In the genomic region with DNA sequence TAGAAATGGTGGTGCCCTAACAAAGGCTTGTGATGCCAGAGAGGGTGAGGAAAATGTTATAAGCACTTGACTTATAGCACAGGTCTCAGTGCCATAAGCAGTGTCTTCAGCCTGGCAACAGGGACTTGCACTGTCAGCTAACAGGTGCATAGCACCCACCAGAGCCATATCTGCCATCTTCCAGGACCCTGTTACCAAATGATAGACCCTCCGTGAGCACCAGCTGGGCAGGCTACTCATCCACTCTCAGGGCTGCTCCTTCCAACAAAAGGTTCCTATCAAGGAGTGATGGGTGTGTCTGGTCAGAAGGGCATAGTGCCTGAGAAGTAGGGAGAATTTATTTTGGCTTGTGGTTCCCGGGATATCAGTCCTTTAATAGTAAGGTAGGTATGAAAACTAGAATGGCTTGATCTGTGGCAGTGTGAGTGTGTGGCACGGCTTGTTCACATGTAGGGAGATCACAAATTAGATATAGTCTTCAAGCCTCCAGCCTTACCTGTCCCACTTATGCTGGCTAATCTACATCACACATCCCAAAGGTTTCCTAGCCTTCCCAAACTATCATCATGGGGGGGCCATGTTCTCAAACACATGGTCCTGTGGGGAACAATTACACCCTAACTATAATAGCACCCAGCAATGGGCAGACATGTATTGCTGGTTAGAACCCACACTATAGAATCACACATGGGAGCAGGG, we compare ENCODE assay signal across 16 mouse cellular contexts. TPM values are rescaled to one million over a fixed set of nuclear protein-coding genes. Genes with fewer than 3 reads are reported as not detected.
DNase-seq lines count a peak whose midpoint lies in the region; ATAC-seq and TF ChIP-seq lines count a peak whose summit lies in the region.
"Had no signal": no experiment of that assay in that cellular context is flagged by ENCODE, and none has a peak within 500 bp of the region (broad histone marks: within the 10 kb centered on the region; RNA-seq: fewer than 3 reads in every experiment).

No protein-coding gene starts in this region.

- H3K27me3 ChIP-seq in liver, adult 2 months (ENCODE audit: control insufficient read depth, insufficient read depth, low read length) = no peaks in the 10 kb centered on the region
- H3K27me3 ChIP-seq in midbrain, embryonic 16.5 days (ENCODE audit: control insufficient read depth, insufficient read depth, low read depth, low read length) = no peaks in the 10 kb centered on the region
- H3K27me3 ChIP-seq: neural tube, embryonic 12.5 days had no signal

- TF ChIP-seq POLR2A in liver, adult 2 months (IDR thresholded peaks at IDR 0.05; ENCODE audit: extremely low read depth, insufficient read depth, low read length) = no peak

- H3K79me2 ChIP-seq in liver, adult 2 months (ENCODE audit: control insufficient read depth, insufficient read depth, low read length) = no peaks in the 10 kb centered on the region
- H3K79me2 ChIP-seq in macrophage (ENCODE audit: inconsistent target) = no peaks in the 10 kb centered on the region

- H3K4me2 ChIP-seq in midbrain, embryonic 16.5 days (ENCODE audit: low read length) = no peak overlapping the region
- H3K4me2 ChIP-seq: neural tube, embryonic 12.5 days had no signal

- peaks cover 34% of the 10 kb centered on the region for H3K4me1 ChIP-seq in liver, adult 2 months (ENCODE audit: control insufficient read depth, insufficient read depth, low read length)
- peaks cover 6% of the 10 kb centered on the region for H3K4me1 ChIP-seq in brown adipose tissue, adult 24 weeks (ENCODE audit: control insufficient read depth, insufficient read depth, insufficient read length, low read length)
- H3K4me1 ChIP-seq in midbrain, embryonic 16.5 days (ENCODE audit: control insufficient read depth, insufficient read depth, low read length) = no peaks in the 10 kb centered on the region
- H3K4me1 ChIP-seq: neural tube, embryonic 12.5 days had no signal

- no peak for TF ChIP-seq CTCF in liver, adult 2 months (IDR thresholded peaks at IDR 0.05; ENCODE audit: low read depth, low read length)

- no peak for ATAC-seq in midbrain, embryonic 16.5 days
- ATAC-seq: forebrain, embryonic 14.5 days had no signal

- H3K27ac ChIP-seq in liver, adult 2 months (replicated peaks; ENCODE audit: insufficient read depth, low read depth, low read length) = peak overlapping the region; percentile 46
- H3K27ac ChIP-seq in brown adipose tissue, adult 24 weeks (replicated peaks; ENCODE audit: low read depth, low read length) = 0 out of 2 replicates have a peak overlapping the region, but pooled peaks have one; percentile 16
- H3K27ac ChIP-seq in macrophage = peak overlapping the region; percentile 65; the same call in 1 of the 2 replicates
- no peak overlapping the region for H3K27ac ChIP-seq in midbrain, embryonic 16.5 days (ENCODE audit: low read length)
- H3K27ac ChIP-seq: neural tube, embryonic 12.5 days had no signal

- WGBS in liver, adult 2 months = 88% methylated on average over 3 of the region's 3 CpGs
- WGBS in macrophage (ENCODE audit: missing documents) = 85% methylated on average over 3 of the region's 3 CpGs
- WGBS in midbrain, embryonic 16.5 days = 89% methylated on average over 3 of the region's 3 CpGs

- no peaks in the 10 kb centered on the region for H3K36me3 ChIP-seq in liver, adult 2 months (ENCODE audit: control insufficient read depth, insufficient read depth, low read length)
- no peaks in the 10 kb centered on the region for H3K36me3 ChIP-seq in macrophage (ENCODE audit: inconsistent target)
- no peaks in the 10 kb centered on the region for H3K36me3 ChIP-seq in midbrain, embryonic 16.5 days (ENCODE audit: control insufficient read depth, insufficient read depth, low read length)
- H3K36me3 ChIP-seq: neural tube, embryonic 12.5 days had no signal

- DNase-seq in liver, adult 2 months (ENCODE audit: extremely low read depth, low read depth, low spot score) = no peak
- no peak for DNase-seq in liver
- peak; percentile 44 for DNase-seq in yolk sac, embryonic 10.5 days (ENCODE audit: low spot score)
- no peak for DNase-seq in layer of hippocampus, adult 18-20 months (ENCODE audit: low spot score in 2 of 2)
- no peak for DNase-seq in adrenal gland, adult 8-10 months
- DNase-seq: cerebellum, adult 11 months; left cerebral cortex, postnatal 4 days; spleen, adult 18-20 months; thymus, postnatal 25 days had no signal

- H3K9me3 ChIP-seq in midbrain, embryonic 16.5 days (replicated peaks; ENCODE audit: control insufficient read depth, low read length, poor library complexity, severe bottlenecking) = no peaks in the 10 kb centered on the region
- H3K9me3 ChIP-seq: neural tube, embryonic 12.5 days had no signal

- no peak overlapping the region for H3K4me3 ChIP-seq in liver, adult 2 months (ENCODE audit: insufficient read depth, low read depth, low read length)
- H3K4me3 ChIP-seq in brown adipose tissue, adult 24 weeks (ENCODE audit: insufficient read depth, low read depth, low read length) = no peak overlapping the region
- no peak overlapping the region for H3K4me3 ChIP-seq in macrophage (ENCODE audit: inconsistent target)
- no peak overlapping the region for H3K4me3 ChIP-seq in midbrain, embryonic 16.5 days (ENCODE audit: low read depth, low read length)
- H3K4me3 ChIP-seq: erythroblast, embryonic 14.5 days; neural tube, embryonic 12.5 days had no signal

- peak overlapping the region; percentile 33; the same call in 1 of the 2 replicates for H3K9ac ChIP-seq in liver, adult 2 months (ENCODE audit: low read depth, low read length)
- no peak overlapping the region for H3K9ac ChIP-seq in midbrain, embryonic 16.5 days (ENCODE audit: low read depth, low read length)
- H3K9ac ChIP-seq: neural tube, embryonic 12.5 days had no signal

RNA-seq across cellular contexts. Expression of a gene that starts 13.9 kb away (rescaled TPM):
- 53.6 and 59.5 TPM in 2 replicates for total RNA-seq in liver, adult 2 months (2014; rRNA removed)
- 67.3 and 73.0 TPM in 2 replicates for polyA plus RNA-seq in liver, adult 2 months (2012; rRNA removed)
- polyA plus RNA-seq in brown adipose tissue, adult 24 weeks (2012; ENCODE audit: insufficient read depth, insufficient read length, missing spikeins) = 15.6 and 18.9 TPM in 2 replicates
- total RNA-seq in macrophage (2018; cell fraction: chromatin; rRNA removed) = 1 to 10 TPM in 16 of 26 experiments, under 1 TPM in 9, not detected in 1; 0.21 to 6.1 (median 1.7) TPM
- total RNA-seq in macrophage (2018; cell fraction: cytosol; rRNA removed) = 10 to 100 TPM in 7 of 26 experiments, 1 to 10 TPM in 19; 2.2 to 14.2 (median 5.8) TPM
- total RNA-seq in macrophage (2018; cell fraction: nucleus; rRNA removed) = 10 to 100 TPM in 6 of 26 experiments, 1 to 10 TPM in 19, under 1 TPM in 1; 0.99 to 15.8 (median 4.8) TPM
- polyA plus RNA-seq in macrophage (2018) = 2.9 to 4.9 TPM (median 3.0 TPM) in 3 replicates
- 0.29 and 0.36 TPM in 2 replicates for polyA plus RNA-seq in midbrain, embryonic 16.5 days (2015; fragmentation: Nextera tagmentation; extraction: Ambion mirVana)
- under 1 TPM; 0.22 to 0.38 TPM for total RNA-seq in layer of hippocampus, adult 18-20 months (2021)
- 10 to 100 TPM; 28.1 to 44.4 (median 34.4) TPM for total RNA-seq in adrenal gland, adult 8-10 months (2022)
- total RNA-seq: midbrain, postnatal 0 days had no signal
- polyA plus RNA-seq: erythroblast, embryonic 14.5 days had no signal

RNA-seq across cellular contexts. Expression of a gene that starts 14.4 kb away (rescaled TPM):
- total RNA-seq in liver, adult 2 months (2014; rRNA removed) = 1.6 and 2.7 TPM in 2 replicates
- 4.1 and 4.4 TPM in 2 replicates for polyA plus RNA-seq in liver, adult 2 months (2012; rRNA removed)
- 269 and 304 TPM in 2 replicates for polyA plus RNA-seq in brown adipose tissue, adult 24 weeks (2012; ENCODE audit: insufficient read depth, insufficient read length, missing spikeins)
- total RNA-seq in macrophage (2018; cell fraction: chromatin; rRNA removed) = not detected
- total RNA-seq in macrophage (2018; cell fraction: cytosol; rRNA removed) = under 1 TPM in 19 of 26 experiments, not detected in 7; 0.05 to 0.60 (median 0.26) TPM
- under 1 TPM in 1 of 26 experiments, not detected in 25; 0.21 TPM for total RNA-seq in macrophage (2018; cell fraction: nucleus; rRNA removed)
- 0.08 to 0.34 TPM in 2 of 3 replicates, not detected in the other for polyA plus RNA-seq in macrophage (2018)
- polyA plus RNA-seq in midbrain, embryonic 16.5 days (2015; fragmentation: Nextera tagmentation; extraction: Ambion mirVana) = 151 and 183 TPM in 2 replicates
- 100 to 1,000 TPM; 269 to 293 TPM for total RNA-seq in layer of hippocampus, adult 18-20 months (2021)
- 10 to 100 TPM; 55.0 to 89.1 (median 73.7) TPM for total RNA-seq in adrenal gland, adult 8-10 months (2022)

RNA-seq across cellular contexts. Expression of a gene that starts 33.2 kb away (rescaled TPM):
- total RNA-seq in liver, adult 2 months (2014; rRNA removed) = 165 and 177 TPM in 2 replicates
- 92.5 and 119 TPM in 2 replicates for polyA plus RNA-seq in liver, adult 2 months (2012; rRNA removed)
- polyA plus RNA-seq in brown adipose tissue, adult 24 weeks (2012; ENCODE audit: insufficient read depth, insufficient read length, missing spikeins) = 16.7 and 21.5 TPM in 2 replicates
- 10 to 100 TPM in 1 of 26 experiments, 1 to 10 TPM in 19, under 1 TPM in 4, not detected in 2; 0.46 to 16.2 (median 1.4) TPM for total RNA-seq in macrophage (2018; cell fraction: chromatin; rRNA removed)
- 10 to 100 TPM in 6 of 26 experiments, 1 to 10 TPM in 20; 2.2 to 12.5 (median 5.3) TPM for total RNA-seq in macrophage (2018; cell fraction: cytosol; rRNA removed)
- total RNA-seq in macrophage (2018; cell fraction: nucleus; rRNA removed) = 10 to 100 TPM in 13 of 26 experiments, 1 to 10 TPM in 13; 2.2 to 20.5 (median 9.9) TPM
- polyA plus RNA-seq in macrophage (2018) = 3.5 to 6.5 TPM (median 4.8 TPM) in 3 replicates
- polyA plus RNA-seq in midbrain, embryonic 16.5 days (2015; fragmentation: Nextera tagmentation; extraction: Ambion mirVana) = 0.31 and 0.36 TPM in 2 replicates
- 1 to 10 TPM; 1.2 TPM for total RNA-seq in layer of hippocampus, adult 18-20 months (2021)
- 100 to 1,000 TPM in 2 of 4 experiments, 10 to 100 TPM in 2; 48.6 to 131 (median 88.7) TPM for total RNA-seq in adrenal gland, adult 8-10 months (2022)

Comparison
In these comparisons a context has a peak if more than half of its experiments do, and no peak if none do; other contexts are left out.
1. RNA of a gene that starts 14.4 kb away (polyA plus RNA-seq): 269 to 304 TPM in brown adipose tissue, adult 24 weeks and 151 to 183 TPM in midbrain, embryonic 16.5 days; 4.1 to 4.4 TPM in liver, adult 2 months and 0.08 to 0.34 TPM in macrophage; every median in the first group is over 10 times any median in the second.